Mouse (Mus musculus) cerebellum, adult 2 months (tissue): ENCODE results near the gene Vmn2r53. TPM values are rescaled to one million over a fixed set of nuclear protein-coding genes. Genes with fewer than 3 reads are reported as not detected.
"Not testable (repeated sequence)": the region's sequence is repeated elsewhere in the genome, so short reads cannot be mapped to it uniquely, and the experiment has no call there.

ENCODE experiments used
- DNase-seq, 2 experiments: peaks; one replicate each; pipeline ENCODE4 v3.0.0; 2021
- H3K27ac ChIP-seq: fragments of 200-500 bp; 2 replicates; pipeline ENCODE4 v1.5.1; 2012; ENCODE audit warnings: low read length, control low read depth, inconsistent platforms; ENCODE audit not compliant: insufficient read depth
- H3K27me3 ChIP-seq: fragments of 200-500 bp; 2 replicates; pipeline ENCODE4 v1.6.1; 2012; ENCODE audit warnings: inconsistent platforms, mild to moderate bottlenecking, low read length, moderate library complexity; ENCODE audit not compliant: control insufficient read depth, insufficient read depth
- H3K4me1 ChIP-seq: fragments of 200-500 bp; 2 replicates; pipeline ENCODE4 v1.6.1; 2011; ENCODE audit warnings: low read length; ENCODE audit not compliant: control insufficient read depth, insufficient read depth
- H3K4me3 ChIP-seq: fragments of 200-500 bp; replicated peaks from 2 replicates; pipeline ENCODE3; 2011; ENCODE audit warnings: mild to moderate bottlenecking, low read depth, low read length, control low read depth; ENCODE audit not compliant: insufficient read depth
- CTCF ChIP-seq: fragments of 200-500 bp; IDR thresholded peaks from 2 replicates; pipeline ENCODE4 v1.5.1; 2011; ENCODE audit warnings: low read depth, mild to moderate bottlenecking, control low read depth, low read length, moderate library complexity, borderline replicate concordance; ENCODE audit not compliant: insufficient read depth
- POLR2A ChIP-seq: fragments of 200-500 bp; IDR thresholded peaks from 2 replicates; pipeline ENCODE4 v1.6.1; 2011; ENCODE audit warnings: low read length, control low read depth, borderline replicate concordance; ENCODE audit not compliant: insufficient read depth
- WGBS: fragments of 180-500 bp; shearing (Covaris S2); methylation state at CpG from one replicate; pipeline ENCODE4 v1.1.7; 2018; 5-methylcytosine and 5-hydroxymethylcytosine counted together
- polyA plus RNA-seq: library from polyadenylated mRNA; depleted of rRNA; stranded (reverse); fragments of >200 nt; gene quantifications from 2 replicates; pipeline ENCODE4 v1.2.3, GENCODE M21; 2012; rRNA removed

Gene Vmn2r53
- polyA plus RNA-seq: under 0.01 and 0.02 TPM in 2 replicates

DNA sequence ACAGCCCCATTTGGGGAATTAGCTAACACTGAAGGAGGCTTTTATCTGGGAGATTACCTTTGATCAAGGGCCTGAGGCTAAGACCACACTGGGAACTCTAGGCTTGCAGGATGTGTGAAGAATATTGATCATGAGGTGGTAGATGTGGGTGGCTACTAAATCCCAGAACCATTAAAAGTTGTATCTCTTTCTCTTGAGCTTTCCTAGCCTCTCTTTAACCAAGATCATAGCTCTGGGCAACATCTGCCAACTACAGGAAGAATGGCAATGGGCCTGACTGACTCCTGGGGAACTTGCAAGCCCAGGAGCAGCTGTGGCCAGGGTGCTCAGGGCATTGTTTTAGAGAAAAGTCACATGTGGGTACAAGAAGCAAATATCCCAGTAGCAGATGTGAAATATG is at the start of gene Vmn2r53:
Gene Vmn2r53, minus strand, starts transcription at position 101 of the 400 bp plus-strand sequence.
- no peak for DNase-seq
- Histone ChIP-seq H3K27ac (no peak within 1 kb of the TSS), H3K27me3 (no peaks in the 10 kb centered on the region), H3K4me1 (no peaks in the 10 kb centered on the region), H3K4me3 (no peak within 1 kb of the TSS)
- TF ChIP-seq POLR2A: no peak
- TF ChIP-seq CTCF: no peak

DNA sequence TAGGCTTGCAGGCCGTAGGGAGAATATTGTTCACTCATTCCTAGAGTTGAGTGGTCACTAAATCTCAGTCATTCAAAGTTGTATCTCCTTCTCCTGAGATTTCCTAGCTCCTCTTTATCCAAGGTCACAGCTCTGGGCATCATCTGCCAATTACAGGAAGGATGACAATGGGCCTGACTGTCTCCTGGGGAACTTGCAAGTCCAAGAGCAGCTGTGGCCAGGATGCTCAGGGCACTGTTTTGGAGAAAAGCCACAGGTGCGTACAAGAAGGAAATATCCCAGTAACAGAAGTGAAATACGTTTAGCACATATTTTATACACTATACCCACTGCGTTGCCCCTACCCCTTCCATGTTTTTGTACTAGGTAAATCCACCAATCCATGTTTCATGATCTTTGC is 31.6 kb upstream of the Vmn2r53 start, which contains the start of gene Vmn2r54:
Gene Vmn2r54, minus strand, starts transcription at position 101 of the 400 bp plus-strand sequence.
- not testable (repeated sequence) for H3K4me1 ChIP-seq, H3K27me3 ChIP-seq, H3K4me3 ChIP-seq, DNase-seq, H3K27ac ChIP-seq
- WGBS: 68% methylated on average over 3 of the region's 4 CpGs

Other genes with a start within 250 kb of the Vmn2r53 start
- not detected in 2 replicates for gene Vmn1r84, start 239.5 kb downstream of the Vmn2r53 start, polyA plus RNA-seq
- gene Zfp551, start 186.0 kb downstream of the Vmn2r53 start, polyA plus RNA-seq: 2.9 and 3.3 TPM in 2 replicates
- gene Zfp606, start 130.5 kb downstream of the Vmn2r53 start, polyA plus RNA-seq: 10.8 and 12.4 TPM in 2 replicates
- not detected in 2 replicates for gene 2900092C05Rik, start 96.3 kb downstream of the Vmn2r53 start, polyA plus RNA-seq
- gene Vmn2r54, start 31.5 kb upstream of the Vmn2r53 start, polyA plus RNA-seq: not detected in 2 replicates
- gene Vmn2r55, start 76.2 kb upstream of the Vmn2r53 start, polyA plus RNA-seq: not detected in 2 replicates
- 0.02 TPM in 2 replicates for gene Vmn2r56, start 126.2 kb upstream of the Vmn2r53 start, polyA plus RNA-seq
- 10.8 and 11.2 TPM in 2 replicates for gene Zscan18, start 194.8 kb upstream of the Vmn2r53 start, polyA plus RNA-seq
- gene Zfp329, start 210.1 kb upstream of the Vmn2r53 start, polyA plus RNA-seq: 16.3 and 16.7 TPM in 2 replicates
- gene Zfp110, start 226.0 kb upstream of the Vmn2r53 start, polyA plus RNA-seq: 12.6 and 13.5 TPM in 2 replicates